Mouse (Mus musculus) lung, postnatal 25 days (tissue): ENCODE data around the gene Dock9.

Experiments used
- DNase-seq: peaks from one replicate; pipeline ENCODE4 v3.0.0; 2022; ENCODE audit warnings: low spot score

The Dock9 gene

GRCm38 (mm10) chr14:121508929-121509328 is 288.7 kb downstream of the Dock9 start:
- no peak for DNase-seq

DNA sequence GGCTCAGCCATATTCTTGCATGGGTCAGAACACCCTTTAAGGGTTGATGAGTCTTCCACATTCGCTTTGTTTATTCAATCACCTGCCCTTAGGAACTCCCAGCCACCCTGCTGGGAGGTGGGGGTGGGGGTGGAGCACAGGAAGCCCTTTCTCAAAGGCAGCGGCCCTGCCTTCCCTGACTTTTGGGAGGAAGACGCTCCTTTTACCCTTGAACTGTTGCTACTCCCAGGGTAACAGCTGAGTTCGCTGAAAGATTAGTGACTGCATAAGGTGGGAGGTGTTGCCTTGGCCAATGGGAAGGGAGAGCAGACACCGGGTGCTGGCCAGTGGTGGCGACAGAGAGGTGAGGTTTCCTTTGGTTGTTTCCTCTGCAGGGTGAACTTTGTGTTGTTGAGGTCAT is 291.3 kb downstream of the Dock9 start:
- no peak for DNase-seq

DNA sequence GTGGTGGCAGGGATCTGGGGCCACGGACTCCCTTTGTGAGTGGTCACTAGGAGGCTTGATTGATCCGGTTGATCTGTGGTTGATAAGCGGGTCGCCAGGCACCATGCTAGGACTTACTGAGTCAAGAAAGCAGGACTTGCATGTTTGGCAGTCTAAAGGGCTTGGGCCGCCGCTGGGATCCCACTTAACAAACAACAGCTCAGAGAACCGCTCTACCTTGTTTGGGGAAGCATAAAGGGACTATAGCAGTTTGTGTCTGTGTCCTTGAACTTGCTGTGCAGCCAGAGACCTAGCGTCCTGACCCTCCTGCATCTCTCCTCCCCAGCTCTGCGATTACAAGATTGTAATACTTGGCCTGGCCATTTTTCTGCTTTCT is 292.2 kb downstream of the Dock9 start:
- DNase-seq = no peak

- peak; percentile 18 for DNase-seq
These were observed 292.7 kb downstream of the Dock9 start, which contains the start of gene Slc15a1 for GRCm38 (mm10) chr14:121504781-121505484. Gene Slc15a1 (minus strand): TSS chr14:121505252.

- DNase-seq = no peak
These were observed 297.1 kb downstream of the Dock9 start for GRCm38 (mm10) chr14:121500577-121500976.

DNA sequence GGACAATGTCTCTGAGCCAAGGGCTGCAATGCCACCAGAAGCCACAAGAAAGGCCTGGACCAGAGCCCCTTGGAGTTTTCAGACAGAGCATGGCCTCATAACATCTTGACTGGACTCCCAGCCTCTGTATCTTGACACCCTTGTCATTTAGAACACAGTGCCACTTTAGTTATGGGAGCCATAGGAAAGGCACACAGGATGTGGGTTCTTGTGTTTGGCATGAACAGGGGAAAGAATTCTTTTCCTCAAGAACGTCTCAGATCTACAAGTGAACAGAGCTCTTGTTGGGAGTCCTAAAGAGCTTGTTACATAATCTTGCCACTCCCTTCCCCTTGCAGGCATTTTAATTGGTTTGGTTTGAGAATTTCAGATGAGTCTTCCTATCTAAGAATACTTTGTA is 297.9 kb downstream of the Dock9 start:
- DNase-seq = peak; percentile 24

DNA sequence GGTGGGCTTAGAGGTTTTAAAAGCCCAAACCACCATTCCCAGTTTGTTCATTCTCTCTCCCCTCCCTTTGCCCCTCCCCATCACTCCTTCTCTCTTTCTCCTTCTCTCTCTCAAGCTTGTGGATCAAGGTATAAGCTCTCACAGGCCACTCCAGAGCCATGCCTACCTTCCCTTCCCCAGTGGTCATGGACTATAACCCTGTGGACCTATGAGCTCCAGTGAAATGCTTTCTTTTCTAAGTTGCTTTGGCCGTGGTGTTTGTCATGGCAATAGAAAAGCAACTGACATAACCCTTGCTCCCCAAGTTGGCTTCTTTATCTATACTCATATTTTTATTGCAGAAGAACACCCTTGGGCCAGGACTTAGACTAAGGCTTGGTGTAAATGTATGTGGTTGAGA is 299.8 kb downstream of the Dock9 start:
- no peak for DNase-seq

DNA sequence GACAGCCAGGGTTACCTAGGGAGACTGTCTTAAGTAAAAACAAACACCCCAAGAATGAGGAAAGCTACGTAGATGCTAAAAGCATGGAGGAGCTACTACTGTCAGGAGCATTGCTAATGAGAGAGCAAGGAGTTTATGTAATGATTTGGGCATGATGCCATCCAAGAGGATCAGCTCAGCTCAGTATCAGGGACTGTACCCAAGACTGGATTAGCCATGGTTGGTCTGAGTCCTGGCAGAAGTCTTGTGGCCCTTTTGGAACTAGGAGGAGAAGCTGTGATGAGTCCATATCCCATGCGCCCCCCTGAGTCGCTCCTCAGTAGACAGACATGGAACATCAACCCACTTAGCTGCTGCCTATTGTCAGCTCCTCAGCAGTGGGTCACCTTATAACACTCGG is 301.9 kb downstream of the Dock9 start:
- DNase-seq = no peak

- no peak for DNase-seq
These were observed 302.5 kb downstream of the Dock9 start for GRCm38 (mm10) chr14:121495120-121495519.

GRCm38 (mm10) chr14:121494238-121494637 is 303.4 kb downstream of the Dock9 start:
- no peak for DNase-seq

DNA sequence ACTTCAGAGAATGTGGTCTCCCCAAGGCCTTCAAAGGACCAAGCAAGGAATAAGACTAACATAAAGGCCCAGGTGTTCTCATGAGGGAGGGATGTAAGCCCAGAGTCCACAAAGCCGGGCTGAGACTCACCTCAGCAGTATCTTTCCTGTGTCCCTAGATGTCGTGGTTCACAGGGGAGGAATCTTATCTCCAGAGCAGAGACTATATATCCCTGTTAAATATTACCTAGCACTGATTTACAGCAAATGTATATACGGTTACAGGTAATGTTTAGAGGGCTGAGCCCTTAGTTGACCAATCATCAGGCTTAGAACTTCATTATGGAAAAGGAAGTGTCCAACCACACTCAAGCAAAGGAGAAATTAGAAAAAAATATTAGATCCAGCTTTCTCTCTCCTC is 303.9 kb downstream of the Dock9 start:
- DNase-seq = no peak

GRCm38 (mm10) chr14:121492328-121492727 is 305.3 kb downstream of the Dock9 start:
- no peak for DNase-seq
